8 mouse cellular contexts compared by ENCODE assay signal in genomic region chr4:117786963-117787362, GRCm38 (mm10). TPM values are rescaled to one million over a fixed set of nuclear protein-coding genes. Genes with fewer than 3 reads are reported as not detected.
DNase-seq lines count a peak whose midpoint lies in the region; ATAC-seq and TF ChIP-seq lines count a peak whose summit lies in the region.

No protein-coding gene starts in this region.

- DNase-seq in lung, embryonic 14.5 days: peak; percentile 51
- no peak for DNase-seq in lung, postnatal 25 days (ENCODE audit: low spot score)
- peak; percentile 33 for DNase-seq in kidney, postnatal 0 days (ENCODE audit: low spot score)
- DNase-seq in midbrain, embryonic 11.5 days (ENCODE audit: low spot score, missing footprints): no peak
- no peak for DNase-seq in layer of hippocampus, adult 9-11 months
- no peak for DNase-seq in ovary, postnatal 14 days (ENCODE audit: low spot score)

- no peaks in the 10 kb centered on the region for H3K4me1 ChIP-seq in lung, embryonic 14.5 days (ENCODE audit: insufficient read depth)
- no peaks in the 10 kb centered on the region for H3K4me1 ChIP-seq in heart, embryonic 11.5 days (ENCODE audit: control insufficient read depth, insufficient read depth, low read length)
- no peaks in the 10 kb centered on the region for H3K4me1 ChIP-seq in kidney, postnatal 0 days (replicated peaks; ENCODE audit: insufficient read depth, low read length)
- H3K4me1 ChIP-seq in midbrain, embryonic 11.5 days (ENCODE audit: control insufficient read depth, insufficient read depth, low read length): no peaks in the 10 kb centered on the region

- no peak overlapping the region for H3K4me3 ChIP-seq in lung, embryonic 14.5 days (ENCODE audit: low read depth, low read length)
- H3K4me3 ChIP-seq in heart, embryonic 11.5 days (ENCODE audit: low read depth, low read length): 0 out of 2 replicates have a peak overlapping the region, but pooled peaks have one; percentile 17
- H3K4me3 ChIP-seq in kidney, postnatal 0 days (replicated peaks; ENCODE audit: low read depth, low read length): no peak overlapping the region
- H3K4me3 ChIP-seq in midbrain, embryonic 11.5 days (ENCODE audit: low read depth, low read length): no peak overlapping the region

- peak overlapping the region; percentile 31 for H3K4me2 ChIP-seq in lung, embryonic 14.5 days
- H3K4me2 ChIP-seq in heart, embryonic 11.5 days: peak overlapping the region; percentile 50
- no peak overlapping the region for H3K4me2 ChIP-seq in kidney, postnatal 0 days (ENCODE audit: low read length)
- no peak overlapping the region for H3K4me2 ChIP-seq in midbrain, embryonic 11.5 days

- no peak overlapping the region for H3K27ac ChIP-seq in lung, embryonic 14.5 days (ENCODE audit: low read depth)
- H3K27ac ChIP-seq in heart, embryonic 11.5 days (ENCODE audit: low read depth, low read length): no peak overlapping the region
- no peak overlapping the region for H3K27ac ChIP-seq in kidney, postnatal 0 days
- no peak overlapping the region for H3K27ac ChIP-seq in midbrain, embryonic 11.5 days (ENCODE audit: low read depth, low read length)

- no peaks in the 10 kb centered on the region for H3K9me3 ChIP-seq in lung, embryonic 14.5 days (ENCODE audit: low read depth, low read length)
- H3K9me3 ChIP-seq in heart, embryonic 11.5 days (replicated peaks; ENCODE audit: control insufficient read depth, low read length): no peaks in the 10 kb centered on the region
- no peaks in the 10 kb centered on the region for H3K9me3 ChIP-seq in kidney, postnatal 0 days (replicated peaks; ENCODE audit: low read length)
- H3K9me3 ChIP-seq in midbrain, embryonic 11.5 days (ENCODE audit: control insufficient read depth, low read length): no peaks in the 10 kb centered on the region

- no peak overlapping the region for H3K9ac ChIP-seq in lung, embryonic 14.5 days
- H3K9ac ChIP-seq in heart, embryonic 11.5 days (ENCODE audit: low read depth, low read length): 0 out of 2 replicates have a peak overlapping the region, but pooled peaks have one; percentile 30
- H3K9ac ChIP-seq in kidney, postnatal 0 days (ENCODE audit: low read depth, low read length): no peak overlapping the region
- H3K9ac ChIP-seq in midbrain, embryonic 11.5 days (ENCODE audit: low read length): no peak overlapping the region

- 20% methylated on average over 8 of the region's 8 CpGs for WGBS in lung, embryonic 14.5 days
- 31% methylated on average over 8 of the region's 8 CpGs for WGBS in heart, embryonic 11.5 days (ENCODE audit: insufficient replicate concordance)
- 24% methylated on average over 8 of the region's 8 CpGs for WGBS in kidney, postnatal 0 days
- 34% methylated on average over 8 of the region's 8 CpGs for WGBS in midbrain, embryonic 11.5 days

- TF ChIP-seq CTCF in lung, embryonic 14.5 days (IDR thresholded peaks at IDR 0.05; ENCODE audit: low read depth): no peak
- no peak for TF ChIP-seq CTCF in kidney, postnatal 0 days (IDR thresholded peaks at IDR 0.05; ENCODE audit: low read depth)

- no peaks in the 10 kb centered on the region for H3K36me3 ChIP-seq in lung, embryonic 14.5 days (ENCODE audit: insufficient read depth)
- no peaks in the 10 kb centered on the region for H3K36me3 ChIP-seq in heart, embryonic 11.5 days (ENCODE audit: control insufficient read depth, insufficient read depth, low read length)
- no peaks in the 10 kb centered on the region for H3K36me3 ChIP-seq in kidney, postnatal 0 days (ENCODE audit: insufficient read depth, low read length)
- no peaks in the 10 kb centered on the region for H3K36me3 ChIP-seq in midbrain, embryonic 11.5 days (ENCODE audit: control insufficient read depth, insufficient read depth, low read length)

- ATAC-seq in lung, embryonic 14.5 days (ENCODE audit: insufficient read depth): peak; percentile 63
- ATAC-seq in heart, embryonic 11.5 days (replicated peaks; ENCODE audit: insufficient number of reproducible peaks, low FRiP score, low TSS enrichment): peak; percentile 84
- peak; percentile 89 for ATAC-seq in kidney, postnatal 0 days (replicated peaks; ENCODE audit: low FRiP score, low read depth)
- peak; percentile 46; the same call in 1 of the 2 replicates for ATAC-seq in midbrain, embryonic 11.5 days (ENCODE audit: low FRiP score)
- ATAC-seq in inflammation-experienced regulatory T-cells, adult 6 months: no peak

- no peaks in the 10 kb centered on the region for H3K27me3 ChIP-seq in lung, embryonic 14.5 days (ENCODE audit: insufficient read depth, low read length)
- no peaks in the 10 kb centered on the region for H3K27me3 ChIP-seq in heart, embryonic 11.5 days (ENCODE audit: control insufficient read depth, insufficient read depth, low read length)
- H3K27me3 ChIP-seq in kidney, postnatal 0 days (ENCODE audit: insufficient read depth, low read length): no peaks in the 10 kb centered on the region
- no peaks in the 10 kb centered on the region for H3K27me3 ChIP-seq in midbrain, embryonic 11.5 days (ENCODE audit: control insufficient read depth, insufficient read depth, low read length)

RNA-seq across cellular contexts. Expression of gene Klf17, which starts 21.5 kb away (rescaled TPM):
- polyA plus RNA-seq in lung, embryonic 14.5 days (2014; fragmentation: Nextera tagmentation; extraction: Ambion mirVana): not detected in 2 replicates
- not detected in 2 replicates for polyA plus RNA-seq in heart, embryonic 11.5 days (2014; fragmentation: Nextera tagmentation; extraction: Ambion mirVana)
- polyA plus RNA-seq in kidney, postnatal 0 days (2015; fragmentation: Nextera tagmentation; extraction: Ambion mirVana): not detected in 2 replicates
- polyA plus RNA-seq in midbrain, embryonic 11.5 days (2014; fragmentation: Nextera tagmentation; extraction: Ambion mirVana): not detected in 2 replicates
- under 1 TPM in 1 of 3 experiments, not detected in 2; 0.15 TPM for polyA plus RNA-seq in inflammation-experienced regulatory T-cells, adult 6 months (2017; shearing (Covaris generic))

RNA-seq across cellular contexts. Expression of gene Slc6a9, which starts 47.3 kb away (rescaled TPM):
- polyA plus RNA-seq in lung, embryonic 14.5 days (2014; fragmentation: Nextera tagmentation; extraction: Ambion mirVana): 7.2 and 9.7 TPM in 2 replicates
- polyA plus RNA-seq in heart, embryonic 11.5 days (2014; fragmentation: Nextera tagmentation; extraction: Ambion mirVana): 8.7 and 15.2 TPM in 2 replicates
- polyA plus RNA-seq in kidney, postnatal 0 days (2015; fragmentation: Nextera tagmentation; extraction: Ambion mirVana): 8.6 and 9.0 TPM in 2 replicates
- 4.6 and 6.3 TPM in 2 replicates for polyA plus RNA-seq in midbrain, embryonic 11.5 days (2014; fragmentation: Nextera tagmentation; extraction: Ambion mirVana)
- polyA plus RNA-seq in inflammation-experienced regulatory T-cells, adult 6 months (2017; shearing (Covaris generic)): not detected

Comparison
In these comparisons a context has a peak if more than half of its experiments do, and no peak if none do; other contexts are left out.
1. DNase-seq: peak in lung, embryonic 14.5 days (single experiment) and kidney, postnatal 0 days (single experiment); none in lung, postnatal 25 days (single experiment), midbrain, embryonic 11.5 days (single experiment), layer of hippocampus, adult 9-11 months (single experiment) and ovary, postnatal 14 days (single experiment).
2. H3K4me2 ChIP-seq: peak in lung, embryonic 14.5 days (single experiment) and heart, embryonic 11.5 days (single experiment); none in kidney, postnatal 0 days (single experiment) and midbrain, embryonic 11.5 days (single experiment).